Mouse (Mus musculus): ENCODE data around the gene Usp47. TPM values are rescaled to one million over a fixed set of nuclear protein-coding genes. Genes with fewer than 3 reads are reported as not detected.
A peak's percentile ranks its signal among the peaks of the same experiment; 100 is the strongest.

The Usp47 gene
- polyA plus RNA-seq (2012; fragmentation: generic; extraction: Trizol): 28.7 TPM

- no peak for TF ChIP-seq MAX (IDR thresholded peaks at IDR 0.05; ENCODE audit: low read depth)
- no peak for TF ChIP-seq SRF (IDR thresholded peaks at IDR 0.05; ENCODE audit: control insufficient read depth, insufficient read length, low read depth)
- peak; percentile 88 for TF ChIP-seq POLR2A (IDR thresholded peaks at IDR 0.05; ENCODE audit: insufficient read length, low read depth)
- TF ChIP-seq POLR2AphosphoS2 (IDR thresholded peaks at IDR 0.05; ENCODE audit: insufficient read length, low read depth): peak; percentile 75
- Histone ChIP-seq H3K36me3 (ENCODE audit: control insufficient read depth, insufficient read depth) (no peaks in the 10 kb centered on the region), H3K79me2 (ENCODE audit: control insufficient read depth, insufficient read depth) (peaks cover 45% of the 10 kb centered on the region)
Observed at GRCm38 (mm10) chr7:112023150-112023600, at the start of gene Usp47. TSS of gene Usp47 (plus strand) at chr7:112023504.

GRCm38 (mm10) chr7:111976401-111976800 is 46.9 kb upstream of the Usp47 start:
- Histone ChIP-seq H3K4me2 (ENCODE audit: low read depth) (peak overlapping the region; percentile 18), H3K27me3 (ENCODE audit: control insufficient read depth, insufficient read depth, insufficient read length) (no peaks in the 10 kb centered on the region), H3K36me3 (ENCODE audit: control insufficient read depth, insufficient read depth) (no peaks in the 10 kb centered on the region), H3K4me3 (no peak overlapping the region), H3ac (ENCODE audit: control insufficient read depth, insufficient read length) (no peak overlapping the region), H3K79me2 (ENCODE audit: control insufficient read depth, insufficient read depth) (no peaks in the 10 kb centered on the region)
- TF ChIP-seq USF1 (IDR thresholded peaks at IDR 0.05; ENCODE audit: low read depth): peak; percentile 8
- no peak for TF ChIP-seq POLR2AphosphoS2 (IDR thresholded peaks at IDR 0.05; ENCODE audit: insufficient read length, low read depth)
- no peak for TF ChIP-seq TCF3 (IDR thresholded peaks at IDR 0.05; ENCODE audit: insufficient read length, low read depth)
- no peak for TF ChIP-seq REST (IDR thresholded peaks at IDR 0.05; ENCODE audit: insufficient read depth, insufficient read length)
- peak in 1 of 3 experiments; percentile 51 for TF ChIP-seq MYOD1 (IDR thresholded peaks at IDR 0.05; ENCODE audit: control insufficient read depth in 1 of 3, insufficient read length in 2 of 3, low read depth in 2 of 3)

More at GRCm38 (mm10) chr7:112023150-112023600, at the start of gene Usp47:
- H3K4me3 ChIP-seq: peak within 1 kb of the TSS; percentile 90
- H3ac ChIP-seq (ENCODE audit: control insufficient read depth, insufficient read length): peak within 1 kb of the TSS; percentile 86
- H3K27me3 ChIP-seq (ENCODE audit: control insufficient read depth, insufficient read depth, insufficient read length): no peaks in the 10 kb centered on the region
- peak within 1 kb of the TSS; percentile 98 for H3K4me2 ChIP-seq (ENCODE audit: low read depth)

- no peaks in the 10 kb centered on the region for H3K27me3 ChIP-seq (ENCODE audit: control insufficient read depth, insufficient read depth, insufficient read length)
- no peak overlapping the region for H3ac ChIP-seq (ENCODE audit: control insufficient read depth, insufficient read length)
- peak overlapping the region; percentile 31 for H3K4me2 ChIP-seq (ENCODE audit: low read depth)
- H3K79me2 ChIP-seq (ENCODE audit: control insufficient read depth, insufficient read depth): no peaks in the 10 kb centered on the region
- TF ChIP-seq MAX (IDR thresholded peaks at IDR 0.05; ENCODE audit: low read depth): no peak
- TF ChIP-seq E2F4 (IDR thresholded peaks at IDR 0.05; ENCODE audit: insufficient read depth): no peak
- no peak for TF ChIP-seq USF1 (IDR thresholded peaks at IDR 0.05; ENCODE audit: low read depth)
- no peak for TF ChIP-seq MYOD1 (IDR thresholded peaks at IDR 0.05; ENCODE audit: control insufficient read depth in 1 of 3, insufficient read length in 2 of 3, low read depth in 2 of 3)
- no peak for TF ChIP-seq MYOG (IDR thresholded peaks at IDR 0.05; ENCODE audit: control insufficient read depth in 1 of 3, insufficient read depth in 1 of 3, insufficient read length in 2 of 3, low read depth in 2 of 3)
- no peak for TF ChIP-seq TCF12 (IDR thresholded peaks at IDR 0.05; ENCODE audit: insufficient read depth, poor library complexity, severe bottlenecking)
- TF ChIP-seq CEBPB (IDR thresholded peaks at IDR 0.05; ENCODE audit: insufficient read depth, poor library complexity, severe bottlenecking): no peak
- TF ChIP-seq TCF3 (IDR thresholded peaks at IDR 0.05; ENCODE audit: insufficient read length, low read depth): no peak
- no peak for TF ChIP-seq SRF (IDR thresholded peaks at IDR 0.05; ENCODE audit: control insufficient read depth, insufficient read length, low read depth)
- no peak for TF ChIP-seq REST (IDR thresholded peaks at IDR 0.05; ENCODE audit: insufficient read depth, insufficient read length)
- no peak for TF ChIP-seq POLR2AphosphoS2 (IDR thresholded peaks at IDR 0.05; ENCODE audit: insufficient read length, low read depth)
- no peak for TF ChIP-seq POLR2A (IDR thresholded peaks at IDR 0.05; ENCODE audit: insufficient read length, low read depth)
- no peak overlapping the region for H3K4me3 ChIP-seq
- H3K36me3 ChIP-seq (ENCODE audit: control insufficient read depth, insufficient read depth): no peaks in the 10 kb centered on the region
Observed at GRCm38 (mm10) chr7:111977871-111978270, 45.4 kb upstream of the Usp47 start.

GRCm38 (mm10) chr7:111982296-111982695 is 41.0 kb upstream of the Usp47 start:
- Histone ChIP-seq H3K4me2 (ENCODE audit: low read depth) (no peak overlapping the region), H3ac (ENCODE audit: control insufficient read depth, insufficient read length) (no peak overlapping the region), H3K27me3 (ENCODE audit: control insufficient read depth, insufficient read depth, insufficient read length) (no peaks in the 10 kb centered on the region), H3K4me3 (no peak overlapping the region), H3K36me3 (ENCODE audit: control insufficient read depth, insufficient read depth) (no peaks in the 10 kb centered on the region), H3K79me2 (ENCODE audit: control insufficient read depth, insufficient read depth) (no peaks in the 10 kb centered on the region)
- TF ChIP-seq MYOG (IDR thresholded peaks at IDR 0.05; ENCODE audit: control insufficient read depth in 1 of 3, insufficient read depth in 1 of 3, insufficient read length in 2 of 3, low read depth in 2 of 3) (no peak), MAX (IDR thresholded peaks at IDR 0.05; ENCODE audit: low read depth) (no peak), SRF (IDR thresholded peaks at IDR 0.05; ENCODE audit: control insufficient read depth, insufficient read length, low read depth) (no peak), POLR2A (IDR thresholded peaks at IDR 0.05; ENCODE audit: insufficient read length, low read depth) (no peak), REST (IDR thresholded peaks at IDR 0.05; ENCODE audit: insufficient read depth, insufficient read length) (no peak), TCF3 (IDR thresholded peaks at IDR 0.05; ENCODE audit: insufficient read length, low read depth) (no peak)

- Histone ChIP-seq H3K27me3 (ENCODE audit: control insufficient read depth, insufficient read depth, insufficient read length) (no peaks in the 10 kb centered on the region), H3K4me3 (no peak overlapping the region), H3ac (ENCODE audit: control insufficient read depth, insufficient read length) (no peak overlapping the region), H3K36me3 (ENCODE audit: control insufficient read depth, insufficient read depth) (no peaks in the 10 kb centered on the region), H3K4me2 (ENCODE audit: low read depth) (no peak overlapping the region), H3K79me2 (ENCODE audit: control insufficient read depth, insufficient read depth) (no peaks in the 10 kb centered on the region)
- TF ChIP-seq MYOG (IDR thresholded peaks at IDR 0.05; ENCODE audit: control insufficient read depth in 1 of 3, insufficient read depth in 1 of 3, insufficient read length in 2 of 3, low read depth in 2 of 3) (no peak), TCF12 (IDR thresholded peaks at IDR 0.05; ENCODE audit: insufficient read depth, poor library complexity, severe bottlenecking) (no peak), MYOD1 (IDR thresholded peaks at IDR 0.05; ENCODE audit: control insufficient read depth in 1 of 3, insufficient read length in 2 of 3, low read depth in 2 of 3) (no peak), REST (IDR thresholded peaks at IDR 0.05; ENCODE audit: insufficient read depth, insufficient read length) (no peak), POLR2AphosphoS2 (IDR thresholded peaks at IDR 0.05; ENCODE audit: insufficient read length, low read depth) (no peak), SRF (IDR thresholded peaks at IDR 0.05; ENCODE audit: control insufficient read depth, insufficient read length, low read depth) (no peak), TCF3 (IDR thresholded peaks at IDR 0.05; ENCODE audit: insufficient read length, low read depth) (no peak), MAX (IDR thresholded peaks at IDR 0.05; ENCODE audit: low read depth) (no peak), CEBPB (IDR thresholded peaks at IDR 0.05; ENCODE audit: insufficient read depth, poor library complexity, severe bottlenecking) (no peak), POLR2A (IDR thresholded peaks at IDR 0.05; ENCODE audit: insufficient read length, low read depth) (no peak)
Observed at GRCm38 (mm10) chr7:111984530-111984929, 38.8 kb upstream of the Usp47 start.
